Mouse (Mus musculus): ENCODE data around the gene Gnl2. TPM values are rescaled to one million over a fixed set of nuclear protein-coding genes. Genes with fewer than 3 reads are reported as not detected.

Gnl2 gene
- total RNA-seq, 1 experiment: 77.8 TPM

DNA sequence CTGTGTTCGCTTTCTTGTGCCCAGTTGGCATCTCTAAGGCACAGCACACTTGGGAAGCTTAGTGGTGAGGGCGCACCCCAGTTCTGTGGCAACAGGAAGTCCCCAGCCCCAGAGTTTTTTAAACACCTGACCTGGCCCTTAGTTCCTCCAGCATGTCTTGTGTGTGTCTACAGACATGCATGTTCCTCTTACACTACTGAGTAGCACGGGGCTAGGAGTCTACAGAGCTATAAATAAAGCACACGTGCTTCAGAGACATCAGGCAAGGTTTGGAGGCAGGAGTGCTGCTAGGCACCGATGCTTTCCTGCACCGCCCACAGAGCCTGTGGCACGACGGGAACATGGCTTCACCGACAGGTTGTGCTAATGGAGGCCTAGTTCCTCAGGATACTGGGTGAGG, 39.0 kb downstream of the Gnl2 start:
- Histone ChIP-seq H3K9me3 (ENCODE audit: control insufficient read depth, insufficient read depth, low read depth, low read length) (no peaks in the 10 kb centered on the region), H3K36me3 (ENCODE audit: control insufficient read depth, insufficient read depth, low read length, poor library complexity, severe bottlenecking) (peaks cover 37% of the 10 kb centered on the region), H3K4me3 (ENCODE audit: insufficient read depth in 1 of 2, low read depth in 1 of 2, low read length in 2 of 2, poor library complexity in 1 of 2, severe bottlenecking in 1 of 2) (no peak overlapping the region), H3K9ac (ENCODE audit: insufficient read depth, low read depth, low read length, poor library complexity, severe bottlenecking) (no peak overlapping the region), H3K4me1 (ENCODE audit: control insufficient read depth in 2 of 2, insufficient read depth in 2 of 2, low read length in 2 of 2, poor library complexity in 1 of 2) (peaks cover 0 to 12% of the 10 kb centered on the region in 2 experiments; a peak in 1 of 4 replicates), H3K27ac (ENCODE audit: insufficient read depth, low read depth, low read length, poor library complexity, severe bottlenecking) (no peak overlapping the region)
- no peak for DNase-seq (ENCODE audit: low read depth, low spot score)
- in situ Hi-C loops (cut with MboI; ENCODE audit: low sequenced_read_pairs in 2 of 2, unreplicated experiment in 2 of 2): loop anchor here in 1 of 2 experiments (10.0 kb wide), 1 partner anchor 111 kb away; no protein-coding TSS in a partner anchor
- TF ChIP-seq HCFC1 (IDR thresholded peaks at IDR 0.05; ENCODE audit: borderline replicate concordance, insufficient read depth, low read length) (no peak), ZC3H11A (IDR thresholded peaks at IDR 0.05; ENCODE audit: borderline replicate concordance, low read depth, low read length) (no peak), CHD2 (IDR thresholded peaks at IDR 0.05; ENCODE audit: low read depth, low read length) (no peak), MAFK (IDR thresholded peaks at IDR 0.05; ENCODE audit: insufficient read depth, low read depth, low read length) (no peak), ZNF384 (IDR thresholded peaks at IDR 0.05; ENCODE audit: low read depth, low read length) (no peak)

DNA sequence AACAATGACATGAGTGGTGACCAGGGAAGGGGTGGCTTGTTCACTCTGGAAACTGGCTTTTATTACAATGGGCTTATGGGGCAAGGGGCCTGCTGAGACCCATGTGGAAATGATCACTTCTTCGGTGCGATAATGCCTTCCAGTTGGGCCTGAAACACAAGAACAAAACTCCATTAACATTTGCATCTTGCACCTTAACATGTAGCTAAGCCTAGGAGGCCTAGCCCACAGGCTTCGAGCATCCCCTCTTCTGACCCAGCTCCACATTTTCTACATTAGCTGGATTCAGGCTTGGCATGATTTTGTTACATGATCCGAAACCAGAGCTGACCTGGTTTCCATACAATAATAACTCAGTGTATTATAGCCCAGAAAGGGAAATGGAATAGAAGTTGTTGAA, 40.1 kb downstream of the Gnl2 start:
- in situ Hi-C loops (cut with MboI; ENCODE audit: low sequenced_read_pairs in 2 of 2, unreplicated experiment in 2 of 2): loop anchor here in 1 of 2 experiments (10.0 kb wide), 1 partner anchor 112 kb away; no protein-coding TSS in a partner anchor
- Histone ChIP-seq H3K27ac (ENCODE audit: insufficient read depth, low read depth, low read length, poor library complexity, severe bottlenecking) (no peak overlapping the region), H3K9me3 (ENCODE audit: control insufficient read depth, insufficient read depth, low read depth, low read length) (no peaks in the 10 kb centered on the region), H3K9ac (ENCODE audit: insufficient read depth, low read depth, low read length, poor library complexity, severe bottlenecking) (no peak overlapping the region), H3K4me3 (ENCODE audit: insufficient read depth in 1 of 2, low read depth in 1 of 2, low read length in 2 of 2, poor library complexity in 1 of 2, severe bottlenecking in 1 of 2) (no peak overlapping the region), H3K4me1 (ENCODE audit: control insufficient read depth in 2 of 2, insufficient read depth in 2 of 2, low read length in 2 of 2, poor library complexity in 1 of 2) (peaks cover 0 to 12% of the 10 kb centered on the region in 2 experiments; a peak in 1 of 4 replicates), H3K36me3 (ENCODE audit: control insufficient read depth, insufficient read depth, low read length, poor library complexity, severe bottlenecking) (peaks cover 33% of the 10 kb centered on the region)
- no peak for DNase-seq (ENCODE audit: low read depth, low spot score)
- TF ChIP-seq MAFK (IDR thresholded peaks at IDR 0.05; ENCODE audit: insufficient read depth, low read depth, low read length) (no peak), HCFC1 (IDR thresholded peaks at IDR 0.05; ENCODE audit: borderline replicate concordance, insufficient read depth, low read length) (no peak), ZC3H11A (IDR thresholded peaks at IDR 0.05; ENCODE audit: borderline replicate concordance, low read depth, low read length) (no peak), CHD2 (IDR thresholded peaks at IDR 0.05; ENCODE audit: low read depth, low read length) (no peak), ZNF384 (IDR thresholded peaks at IDR 0.05; ENCODE audit: low read depth, low read length) (no peak)

DNA sequence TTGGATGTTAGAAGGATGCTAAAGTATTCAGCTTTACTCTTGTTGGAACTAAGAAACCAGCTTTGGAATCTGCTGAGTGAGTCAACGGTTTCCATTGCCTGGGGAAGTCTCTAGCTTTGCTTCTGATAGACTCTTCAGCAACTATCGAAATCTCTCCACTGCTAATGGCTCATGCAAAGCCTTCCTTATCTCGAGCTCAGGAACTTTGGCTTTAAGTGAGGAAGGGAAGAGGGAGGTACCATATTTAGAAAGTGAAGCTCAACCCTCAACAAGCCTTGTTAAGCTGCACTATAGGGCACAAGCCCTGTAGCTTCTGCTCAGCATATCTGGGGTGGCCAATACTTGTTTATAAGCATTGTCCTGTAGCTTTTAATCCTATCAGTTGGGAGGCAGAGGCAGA, 40.9 kb downstream of the Gnl2 start:
- Histone ChIP-seq H3K27ac (ENCODE audit: insufficient read depth, low read depth, low read length, poor library complexity, severe bottlenecking) (no peak overlapping the region), H3K9ac (ENCODE audit: insufficient read depth, low read depth, low read length, poor library complexity, severe bottlenecking) (no peak overlapping the region), H3K9me3 (ENCODE audit: control insufficient read depth, insufficient read depth, low read depth, low read length) (no peaks in the 10 kb centered on the region), H3K4me3 (ENCODE audit: insufficient read depth in 1 of 2, low read depth in 1 of 2, low read length in 2 of 2, poor library complexity in 1 of 2, severe bottlenecking in 1 of 2) (no peak overlapping the region), H3K4me1 (ENCODE audit: control insufficient read depth in 2 of 2, insufficient read depth in 2 of 2, low read length in 2 of 2, poor library complexity in 1 of 2) (peaks cover 0 to 12% of the 10 kb centered on the region in 2 experiments; a peak in 1 of 4 replicates), H3K36me3 (ENCODE audit: control insufficient read depth, insufficient read depth, low read length, poor library complexity, severe bottlenecking) (peaks cover 31% of the 10 kb centered on the region)
- TF ChIP-seq ZC3H11A (IDR thresholded peaks at IDR 0.05; ENCODE audit: borderline replicate concordance, low read depth, low read length) (no peak), MAFK (IDR thresholded peaks at IDR 0.05; ENCODE audit: insufficient read depth, low read depth, low read length) (no peak), HCFC1 (IDR thresholded peaks at IDR 0.05; ENCODE audit: borderline replicate concordance, insufficient read depth, low read length) (no peak)
- no peak for DNase-seq (ENCODE audit: low read depth, low spot score)
- in situ Hi-C loops (cut with MboI; ENCODE audit: low sequenced_read_pairs in 2 of 2, unreplicated experiment in 2 of 2): loop anchor here in 1 of 2 experiments (10.0 kb wide), 1 partner anchor 112 kb away; no protein-coding TSS in a partner anchor

DNA sequence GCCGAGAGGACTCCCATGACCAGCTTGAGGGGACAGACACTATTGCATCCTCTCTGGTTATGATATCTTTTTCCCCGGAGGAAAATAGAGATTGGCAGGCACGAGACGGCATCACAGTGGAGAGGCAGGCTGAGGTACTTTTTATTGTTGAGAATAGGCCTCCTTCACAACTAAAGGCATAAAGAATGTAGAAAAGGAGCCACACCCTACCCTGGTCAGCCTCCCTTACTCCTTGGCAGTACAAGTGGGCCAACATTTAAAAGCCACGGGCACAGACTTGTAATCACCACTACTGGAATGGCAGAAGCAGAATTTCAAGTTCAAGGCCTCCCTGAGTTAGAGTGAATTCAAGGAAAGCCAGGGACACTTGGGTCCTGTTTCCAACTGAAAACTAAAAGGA, 41.6 kb downstream of the Gnl2 start:
- in situ Hi-C loops (cut with MboI; ENCODE audit: low sequenced_read_pairs in 2 of 2, unreplicated experiment in 2 of 2): loop anchor here in 1 of 2 experiments (10.0 kb wide), 1 partner anchor 113 kb away; no protein-coding TSS in a partner anchor
- Histone ChIP-seq H3K36me3 (ENCODE audit: control insufficient read depth, insufficient read depth, low read length, poor library complexity, severe bottlenecking) (peaks cover 25% of the 10 kb centered on the region), H3K27ac (ENCODE audit: insufficient read depth, low read depth, low read length, poor library complexity, severe bottlenecking) (no peak overlapping the region), H3K4me1 (ENCODE audit: control insufficient read depth in 2 of 2, insufficient read depth in 2 of 2, low read length in 2 of 2, poor library complexity in 1 of 2) (peaks cover 0 to 12% of the 10 kb centered on the region in 2 experiments; a peak in 1 of 4 replicates), H3K9me3 (ENCODE audit: control insufficient read depth, insufficient read depth, low read depth, low read length) (no peaks in the 10 kb centered on the region), H3K4me3 (ENCODE audit: insufficient read depth in 1 of 2, low read depth in 1 of 2, low read length in 2 of 2, poor library complexity in 1 of 2, severe bottlenecking in 1 of 2) (no peak overlapping the region), H3K9ac (ENCODE audit: insufficient read depth, low read depth, low read length, poor library complexity, severe bottlenecking) (no peak overlapping the region)
- TF ChIP-seq CHD2 (IDR thresholded peaks at IDR 0.05; ENCODE audit: low read depth, low read length): no peak
- no peak for TF ChIP-seq MAFK (IDR thresholded peaks at IDR 0.05; ENCODE audit: insufficient read depth, low read depth, low read length)
- TF ChIP-seq ZC3H11A (IDR thresholded peaks at IDR 0.05; ENCODE audit: borderline replicate concordance, low read depth, low read length): no peak
- no peak for TF ChIP-seq ZNF384 (IDR thresholded peaks at IDR 0.05; ENCODE audit: low read depth, low read length)
- TF ChIP-seq HCFC1 (IDR thresholded peaks at IDR 0.05; ENCODE audit: borderline replicate concordance, insufficient read depth, low read length): no peak
- no peak for DNase-seq (ENCODE audit: low read depth, low spot score)
